Mouse (Mus musculus): ENCODE measurements around the gene Olfr206.

DNA sequence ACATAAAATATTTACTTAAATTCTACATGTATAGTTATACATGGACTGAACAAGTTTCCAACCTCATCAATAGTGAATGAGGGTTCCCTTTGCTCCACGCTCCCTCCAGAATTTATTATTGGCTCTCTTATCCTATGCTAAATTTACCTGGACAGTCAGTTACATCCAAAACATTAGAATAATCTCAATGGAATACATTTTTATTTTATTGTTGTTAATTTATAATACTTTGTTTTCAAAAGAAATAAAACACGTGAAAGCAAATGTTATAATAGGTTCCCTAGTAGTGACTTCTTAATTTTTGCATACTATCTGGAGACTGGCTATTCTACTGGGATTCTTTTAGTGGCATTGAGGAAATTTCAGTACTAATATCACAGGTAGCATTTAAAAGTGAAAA, 50.5 kb downstream of the Olfr206 start, which contains the start of gene Olfr203:
- TF ChIP-seq CTCF (IDR thresholded peaks at IDR 0.05; ENCODE audit: low read depth) (no peak), EP300 (optimal IDR thresholded peaks at IDR 0.05) (no peak)

Measured in stomach, postnatal 0 days (tissue).